Mouse (Mus musculus) forebrain, postnatal 0 days (tissue): ENCODE measurements at regions not wholly inside any gene's neighbourhood (a gene's known extent, or its start where the extent isn't known, plus 50 kb on each side); places are given as distances from the start of the nearest gene placed in this dataset.

Experiments
- ATAC-seq: fragments of 200-750 bp; cut with Nextera tagmentation; 2 replicates; pipeline ENCODE4 v1.8.0; 2017; ENCODE audit warnings: mild to moderate bottlenecking, moderate library complexity
- DNase-seq: peaks from one replicate; pipeline ENCODE4 v3.0.0-alpha.2; 2015
- H3K27ac ChIP-seq: fragments of 300-500 bp; sonication (generic); 2 replicates; pipeline ENCODE4 v1.5.1; 2014; ENCODE audit warnings: low read depth, mild to moderate bottlenecking, antibody characterized with exemption, low read length, moderate library complexity, mixed read lengths
- H3K27me3 ChIP-seq: fragments of 300-500 bp; sonication (generic); 2 replicates; pipeline ENCODE4 v1.6.1; 2014; ENCODE audit warnings: mild to moderate bottlenecking, low read length, mixed read lengths; ENCODE audit not compliant: insufficient read depth
- H3K36me3 ChIP-seq: fragments of 300-500 bp; sonication (generic); 2 replicates; pipeline ENCODE4 v1.6.1; 2014; ENCODE audit warnings: mild to moderate bottlenecking, moderate library complexity; ENCODE audit not compliant: insufficient read depth
- H3K4me1 ChIP-seq: fragments of 300-500 bp; sonication (generic); 2 replicates; pipeline ENCODE4 v1.6.1; 2014; ENCODE audit warnings: antibody characterized with exemption; ENCODE audit not compliant: insufficient read depth
- H3K4me2 ChIP-seq: fragments of 300-500 bp; sonication (generic); 2 replicates; pipeline ENCODE4 v1.6.1; 2014; ENCODE audit warnings: low read depth, mild to moderate bottlenecking, moderate library complexity
- H3K4me3 ChIP-seq: fragments of 300-500 bp; sonication (generic); 2 replicates; pipeline ENCODE4 v1.5.1; 2014; ENCODE audit warnings: low read depth, low read length, mixed read lengths
- H3K9ac ChIP-seq: fragments of 300-500 bp; sonication (generic); 2 replicates; pipeline ENCODE4 v1.6.1; 2014; ENCODE audit warnings: mild to moderate bottlenecking
- H3K9me3 ChIP-seq: fragments of 300-500 bp; sonication (generic); 2 replicates; pipeline ENCODE4 v1.6.1; 2016; ENCODE audit warnings: low read length
- CTCF ChIP-seq: sonication (generic); IDR thresholded peaks from 2 replicates; pipeline ENCODE4 v1.5.1; 2016; ENCODE audit warnings: antibody characterized with exemption, control low read depth, low read depth
- WGBS: fragments of 180-500 bp; shearing (Covaris S2); extraction: QIAGEN DNeasy Blood & Tissue Kit; methylation state at CpG from one replicate; pipeline ENCODE4 v1.1.7; 2014; 5-methylcytosine and 5-hydroxymethylcytosine counted together
- microRNA-seq, 2 experiments: library from miRNA; unstranded; fragments of <30 nt; microRNA quantifications; one replicate each; pipeline ENCODE4; 2016

DNA sequence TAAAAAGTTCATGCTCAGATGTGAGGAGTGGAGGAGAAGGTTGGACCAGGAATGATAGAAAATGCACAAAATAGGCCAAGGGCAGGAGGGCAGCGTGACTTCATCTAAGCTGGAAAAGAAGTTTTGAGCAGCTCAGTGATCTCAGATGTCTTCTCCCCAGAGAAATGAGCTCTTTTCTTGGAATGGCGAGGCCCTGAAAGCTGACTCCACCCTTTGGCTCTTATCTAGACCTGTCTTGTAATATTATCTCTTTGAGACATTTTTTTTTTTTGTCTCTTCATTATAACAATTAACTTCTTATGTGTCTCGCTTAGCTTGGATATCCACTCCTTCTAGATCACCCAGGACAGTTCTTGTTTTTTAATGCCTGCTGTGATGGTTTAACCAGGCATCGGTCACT is 53.0 kb upstream of the Kif2a start:
- Histone ChIP-seq H3K4me2 (no peak overlapping the region), H3K27me3 (no peaks in the 10 kb centered on the region), H3K4me3 (no peak overlapping the region), H3K9ac (no peak overlapping the region), H3K4me1 (peaks cover 12% of the 10 kb centered on the region), H3K27ac (no peak overlapping the region), H3K36me3 (no peaks in the 10 kb centered on the region), H3K9me3 (no peaks in the 10 kb centered on the region)
- ATAC-seq = no peak
- no peak for DNase-seq
- 95% methylated on average over 4 of the region's 4 CpGs for WGBS
- no peak for TF ChIP-seq CTCF

DNA sequence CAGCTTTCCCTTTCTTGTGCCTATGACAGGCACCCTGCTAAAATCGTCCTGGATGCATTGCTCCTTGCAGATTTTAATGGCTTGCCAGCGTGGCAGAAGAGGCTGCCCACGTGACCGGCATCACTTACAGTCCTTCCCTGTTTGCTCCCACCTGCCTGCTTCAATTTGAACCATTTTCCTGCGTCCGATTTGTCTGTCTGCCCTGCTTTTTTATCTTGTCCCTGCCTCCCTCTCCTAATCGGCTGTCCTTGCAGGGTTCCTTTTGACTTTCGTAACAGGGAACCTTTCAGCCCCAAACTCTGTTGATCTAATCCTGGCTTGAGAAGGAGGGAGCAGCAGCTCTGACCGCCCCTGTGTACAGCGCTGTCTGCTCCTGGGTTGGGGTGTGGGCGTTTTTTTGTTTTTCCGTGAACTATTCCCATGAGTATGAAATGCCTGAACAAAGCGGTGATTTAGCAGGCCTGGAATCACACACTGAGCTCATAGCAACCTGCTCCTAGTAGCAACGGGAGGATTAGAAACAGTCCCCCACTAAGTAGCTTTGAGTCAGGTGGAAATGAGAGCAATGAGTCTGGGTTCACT is 51.2 kb upstream of the Kif2a start:
- Histone ChIP-seq H3K4me3 (peak overlapping the region; percentile 21; the same call in 1 of the 2 replicates), H3K27ac (peak overlapping the region; percentile 69), H3K36me3 (no peaks in the 10 kb centered on the region), H3K9me3 (no peaks in the 10 kb centered on the region), H3K4me1 (peaks cover 12% of the 10 kb centered on the region), H3K27me3 (no peaks in the 10 kb centered on the region), H3K4me2 (peak overlapping the region; percentile 48), H3K9ac (peak overlapping the region; percentile 52)
- ATAC-seq (peak; percentile 90), DNase-seq (peak; percentile 67)
- 1% methylated on average over 14 of the region's 14 CpGs for WGBS
- TF ChIP-seq CTCF = no peak

DNA sequence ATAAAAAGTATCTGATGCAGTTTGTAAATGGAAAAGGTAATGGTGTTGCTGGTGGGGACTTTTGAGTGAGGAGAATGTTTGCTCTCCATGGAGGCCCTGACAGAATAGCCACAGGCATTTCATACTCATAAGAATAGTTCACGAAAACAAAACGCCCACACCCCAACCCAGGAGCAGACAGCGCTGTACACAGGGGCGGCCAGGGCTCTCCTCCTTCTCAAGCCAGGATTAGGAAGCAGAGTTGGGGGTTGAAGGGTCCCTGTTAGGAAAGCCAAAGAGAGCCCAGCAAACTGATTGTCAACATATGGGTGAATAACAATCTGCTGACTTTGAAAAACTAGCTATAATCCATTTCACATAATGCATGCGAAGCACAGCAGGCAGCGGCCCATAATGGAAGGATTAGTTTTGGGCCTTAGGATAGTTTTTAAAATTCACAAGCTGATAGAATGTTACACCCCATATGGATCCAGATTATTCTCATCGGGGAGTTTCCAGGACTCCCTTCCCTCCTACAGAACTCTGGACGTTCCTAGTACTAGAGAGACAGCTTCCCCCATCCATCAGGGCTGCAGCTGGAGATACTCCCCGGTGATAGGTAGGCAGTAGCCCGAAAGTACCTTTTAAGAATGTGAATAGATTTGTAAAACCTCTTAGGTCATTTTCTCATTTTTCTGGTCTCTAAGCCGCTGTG is 50.6 kb upstream of the Kif2a start:
- ATAC-seq = peak; percentile 54
- Histone ChIP-seq H3K36me3 (no peaks in the 10 kb centered on the region), H3K4me1 (peaks cover 12% of the 10 kb centered on the region), H3K9me3 (no peaks in the 10 kb centered on the region), H3K4me3 (peak overlapping the region; percentile 21; the same call in 1 of the 2 replicates), H3K4me2 (peak overlapping the region; percentile 48), H3K27me3 (no peaks in the 10 kb centered on the region), H3K27ac (peak overlapping the region; percentile 69), H3K9ac (peak overlapping the region; percentile 52)
- no peak for DNase-seq
- WGBS = 13% methylated on average over 11 of the region's 11 CpGs
- no peak for TF ChIP-seq CTCF

Small RNAs in the stretch of these regions (microRNA-seq; reads per million reads assigned to microRNA genes)
- gene Gm22118 = 0 reads per million in 2 experiments
